Mouse (Mus musculus) layer of hippocampus, adult 2 months (tissue): ENCODE results near the gene Vmn2r83. TPM values are rescaled to one million over a fixed set of nuclear protein-coding genes. Genes with fewer than 3 reads are reported as not detected.
A peak's percentile ranks its signal among the peaks of the same experiment; 100 is the strongest.

Experiments
- DNase-seq, 2 experiments: peaks; one replicate each; pipeline ENCODE4 v3.0.0; 2022; ENCODE audit warnings: low spot score in 2 of 2
- H3K27ac ChIP-seq: fragments of 200-600 bp; 2 replicates; pipeline ENCODE4 v1.8.1; 2022
- H3K4me3 ChIP-seq: fragments of 200-600 bp; 2 replicates; pipeline ENCODE4 v1.8.1; 2022; ENCODE audit warnings: mild to moderate bottlenecking
- CTCF ChIP-seq: fragments of 200-600 bp; conservative IDR thresholded peaks from 2 replicates; pipeline ENCODE4 v1.8.1; 2022; ENCODE audit warnings: antibody characterized with exemption, mild to moderate bottlenecking, moderate library complexity
- total RNA-seq, 2 experiments: library from RNA; stranded (reverse); gene quantifications; 2 replicates each; pipeline ENCODE4 v1.2.3; 2021

Gene Vmn2r83
- total RNA-seq, 2 experiments from 2014 or later: not detected

DNA sequence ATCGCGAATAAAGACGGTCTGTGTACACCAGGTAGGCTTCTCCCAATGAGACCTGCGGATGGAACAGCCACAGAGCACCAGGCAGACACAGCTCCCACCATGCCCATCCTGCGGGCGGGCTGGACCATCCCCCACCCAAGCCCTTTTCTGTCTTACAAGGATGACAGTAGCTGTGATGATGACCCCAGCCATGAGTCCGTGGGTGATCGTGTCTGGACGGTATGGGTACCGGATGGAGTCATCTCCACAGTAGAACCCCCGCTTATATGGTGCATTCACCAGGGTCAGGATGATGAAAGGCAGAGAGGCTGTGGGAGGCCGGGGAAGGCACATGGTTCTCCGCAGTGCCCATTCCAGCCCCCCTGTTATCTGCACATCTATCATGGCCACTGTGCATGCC is 62.2 kb downstream of the Vmn2r83 start:
- no peak overlapping the region for H3K27ac ChIP-seq
- no peak for TF ChIP-seq CTCF
- H3K4me3 ChIP-seq: no peak overlapping the region
- no peak for DNase-seq

DNA sequence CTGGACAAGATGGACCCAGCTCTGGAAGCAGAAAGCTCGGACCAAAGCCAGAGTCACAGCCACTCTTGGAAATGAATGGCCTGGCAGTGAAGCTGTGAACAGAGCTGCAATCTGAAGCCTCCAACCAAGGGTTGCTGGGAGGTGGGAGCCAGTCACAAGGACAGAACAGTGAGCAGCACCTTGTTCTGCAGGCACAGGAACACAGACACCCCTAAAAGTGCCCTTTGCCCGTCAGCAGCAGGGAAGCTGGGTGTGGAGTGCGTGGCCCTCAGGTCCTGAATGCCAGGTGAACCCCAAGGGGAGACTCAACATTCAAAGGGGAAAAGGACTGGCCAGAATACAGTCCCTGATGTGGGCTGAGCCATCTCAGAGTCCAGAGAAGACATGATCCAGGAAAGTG is 63.1 kb downstream of the Vmn2r83 start:
- H3K27ac ChIP-seq: no peak overlapping the region
- no peak overlapping the region for H3K4me3 ChIP-seq
- TF ChIP-seq CTCF: no peak
- no peak for DNase-seq

DNA sequence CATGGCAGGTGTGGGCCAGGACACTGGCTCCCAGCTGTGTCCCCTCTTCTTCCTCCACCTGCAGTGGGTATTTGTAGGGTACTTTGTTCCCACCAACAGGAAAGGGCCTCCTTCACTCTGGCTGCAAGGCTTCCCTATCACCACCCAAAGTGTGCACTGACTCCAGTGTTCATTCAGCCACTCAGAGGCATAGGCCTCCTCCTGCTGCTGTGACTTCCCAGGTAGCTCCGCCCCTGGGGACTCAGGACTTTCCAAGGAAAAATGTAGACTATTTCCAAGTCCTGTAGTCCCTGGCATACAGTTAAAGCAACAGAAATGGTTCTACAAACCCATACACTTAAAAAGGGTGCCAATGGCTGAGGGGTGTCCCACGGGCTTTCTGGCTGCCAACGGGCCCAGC is 64.1 kb downstream of the Vmn2r83 start:
- Histone ChIP-seq H3K4me3 (peak overlapping the region; percentile 58; the same call in 1 of the 2 replicates), H3K27ac (no peak overlapping the region)
- no peak for TF ChIP-seq CTCF
- DNase-seq: no peak

DNA sequence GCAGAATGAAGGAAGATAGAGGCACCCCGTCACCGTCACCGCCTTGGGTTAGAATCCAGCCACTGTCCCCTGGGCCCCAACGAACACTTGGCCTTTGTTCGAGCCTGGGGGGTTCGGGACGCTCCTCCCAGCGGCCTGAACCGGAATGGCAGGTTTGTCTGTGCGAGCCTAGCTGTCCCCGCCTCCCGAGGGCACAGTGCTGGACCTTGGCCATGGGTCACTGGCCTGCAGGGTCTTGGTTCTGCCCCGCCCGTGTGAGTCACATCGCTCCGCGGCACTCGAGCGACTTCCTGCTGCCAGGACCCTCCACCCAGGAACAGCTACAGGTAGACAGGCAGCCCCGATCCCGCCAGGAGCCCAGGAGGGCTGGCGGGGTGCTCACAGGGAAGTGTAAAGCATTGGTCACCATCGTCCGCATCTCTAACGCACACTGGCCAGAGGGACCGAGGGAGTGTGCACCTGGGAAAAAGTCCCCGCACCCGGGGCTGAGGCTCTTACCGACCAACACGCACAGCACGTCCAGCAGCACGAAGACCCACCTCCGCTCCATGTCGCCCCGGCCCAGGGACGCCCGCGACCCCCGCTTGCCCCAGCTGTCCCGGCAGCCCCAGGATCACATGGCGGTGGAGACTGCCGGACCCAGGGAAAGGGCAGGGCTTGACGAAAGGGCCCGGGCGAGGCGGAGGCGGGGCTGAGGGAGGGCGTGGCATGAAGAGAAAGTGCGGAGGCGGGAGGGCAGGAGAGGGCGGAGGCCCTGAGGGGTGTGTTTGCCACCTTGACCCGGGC is 64.8 kb downstream of the Vmn2r83 start, which contains the start of gene Plpp2:
Gene Plpp2 (minus strand): TSS at position 671 of the 786 bp plus-strand sequence.
- peak; percentile 30 to 51 for DNase-seq
- TF ChIP-seq CTCF: peak; percentile 73
- Histone ChIP-seq H3K4me3 (peak within 1 kb of the TSS; percentile 58), H3K27ac (peak within 1 kb of the TSS; percentile 43; the same call in 1 of the 2 replicates)

DNA sequence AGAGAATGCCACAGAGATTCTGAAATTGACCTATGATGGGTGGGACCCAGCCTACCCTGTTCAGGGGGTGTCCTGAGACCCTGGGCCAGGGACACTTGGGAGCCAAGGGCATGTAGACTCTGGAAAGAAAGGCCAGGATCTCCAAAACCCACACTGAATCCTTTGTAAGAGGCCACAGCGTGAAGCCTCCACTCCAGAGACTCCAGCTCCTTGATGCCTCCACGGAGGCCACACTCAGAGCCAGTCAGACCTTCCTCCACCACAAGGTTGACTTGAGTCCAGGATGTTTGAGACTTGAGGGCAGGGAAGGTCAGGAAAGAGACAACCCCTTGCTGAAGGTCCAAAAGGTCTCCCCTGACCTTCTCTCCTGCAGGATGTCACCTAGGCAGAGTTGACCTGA is 65.9 kb downstream of the Vmn2r83 start:
- no peak for DNase-seq
- Histone ChIP-seq H3K4me3 (no peak overlapping the region), H3K27ac (no peak overlapping the region)
- no peak for TF ChIP-seq CTCF

DNA sequence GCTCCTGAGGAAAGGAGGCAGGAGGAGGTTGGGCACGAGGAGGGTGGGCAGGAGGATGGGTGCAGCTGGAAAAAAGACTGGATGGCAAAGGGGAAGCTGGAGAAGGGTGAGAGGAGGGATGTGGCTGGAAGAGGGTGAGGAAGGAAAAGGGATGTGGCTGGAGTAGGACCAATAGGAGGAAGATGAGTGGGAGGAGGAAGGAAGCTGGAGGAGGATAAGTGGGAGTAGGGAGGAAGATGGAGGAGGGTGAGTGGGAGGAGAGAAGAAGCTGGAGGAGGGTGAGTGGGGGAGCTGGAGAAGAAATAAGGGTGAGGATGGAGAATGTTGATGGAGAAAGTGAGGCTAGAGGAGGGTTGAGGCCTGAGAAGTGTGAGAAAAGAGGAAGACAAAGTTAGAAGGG is 66.9 kb downstream of the Vmn2r83 start:
- Histone ChIP-seq H3K4me3 (no peak overlapping the region), H3K27ac (no peak overlapping the region)
- no peak for TF ChIP-seq CTCF
- DNase-seq: no peak

DNA sequence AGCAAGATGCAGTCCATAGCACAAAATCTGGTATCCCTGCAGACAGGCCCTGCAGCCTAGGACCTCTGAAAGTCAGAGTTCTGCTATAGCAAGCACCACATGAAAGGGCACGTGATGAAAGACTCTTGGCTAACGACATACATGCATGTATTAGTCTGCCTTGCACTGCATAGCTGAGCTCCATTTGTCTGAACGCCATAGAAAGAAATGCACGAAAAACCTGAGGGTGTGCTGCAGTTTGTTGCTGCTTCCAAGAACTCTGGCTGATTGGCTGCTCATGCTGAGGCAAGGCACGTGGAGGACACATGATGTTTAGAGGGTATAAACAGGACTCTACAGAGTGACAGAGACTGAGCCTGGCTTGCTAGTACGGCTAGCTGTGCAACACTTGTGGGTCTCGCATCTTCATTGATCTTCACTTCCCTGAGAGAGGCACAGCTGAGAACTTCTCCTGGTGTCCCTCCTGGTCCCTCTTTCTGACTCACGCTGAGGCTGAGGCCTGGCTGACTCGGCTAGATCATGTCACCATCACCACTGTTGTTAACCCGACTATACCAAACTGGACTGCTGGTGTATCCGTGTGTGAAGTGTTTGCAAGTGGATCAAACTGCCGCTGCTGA is 68.0 kb downstream of the Vmn2r83 start:
- Histone ChIP-seq H3K4me3 (no peak overlapping the region), H3K27ac (no peak overlapping the region)
- TF ChIP-seq CTCF: no peak
- DNase-seq: no peak

DNA sequence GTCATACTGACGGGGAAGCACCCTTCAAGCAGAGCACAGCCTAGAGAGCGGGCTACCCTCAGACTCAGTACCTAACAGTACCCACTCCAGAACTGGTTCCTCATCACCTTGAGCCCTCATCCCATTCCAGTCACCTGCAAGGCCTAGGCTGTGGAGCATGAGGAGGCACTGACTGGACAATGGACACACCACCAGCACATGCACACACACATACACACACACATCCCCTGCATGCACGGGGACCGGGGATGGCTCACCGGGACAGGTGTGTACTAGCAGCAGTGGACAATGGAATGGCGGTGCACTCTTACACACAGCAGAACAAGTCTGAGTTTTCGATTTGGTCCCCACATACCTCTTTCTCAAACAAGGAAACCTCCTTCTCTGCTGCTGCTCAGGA is 68.7 kb downstream of the Vmn2r83 start:
- H3K27ac ChIP-seq: no peak overlapping the region
- no peak for TF ChIP-seq CTCF
- H3K4me3 ChIP-seq: no peak overlapping the region
- no peak for DNase-seq

DNA sequence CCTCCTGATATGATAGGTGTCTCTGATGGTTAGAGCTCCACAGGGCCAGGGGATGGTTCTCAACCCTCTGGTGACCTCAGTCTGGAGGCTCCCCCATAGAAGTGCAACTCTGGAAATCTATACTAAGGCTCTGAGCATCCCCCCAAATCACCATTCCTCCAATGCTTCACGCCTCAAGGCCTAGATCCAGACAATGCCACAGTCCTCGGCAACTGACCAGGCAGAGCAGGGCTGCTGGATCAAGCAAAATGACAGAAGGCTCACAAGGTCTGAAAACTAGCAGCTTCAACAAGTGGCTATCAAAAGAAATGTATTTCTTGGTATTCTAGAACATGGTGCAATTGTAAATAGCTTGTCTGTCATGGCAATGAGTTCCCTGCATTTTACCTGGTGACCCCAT is 69.2 kb downstream of the Vmn2r83 start:
- no peak for TF ChIP-seq CTCF
- no peak for DNase-seq

DNA sequence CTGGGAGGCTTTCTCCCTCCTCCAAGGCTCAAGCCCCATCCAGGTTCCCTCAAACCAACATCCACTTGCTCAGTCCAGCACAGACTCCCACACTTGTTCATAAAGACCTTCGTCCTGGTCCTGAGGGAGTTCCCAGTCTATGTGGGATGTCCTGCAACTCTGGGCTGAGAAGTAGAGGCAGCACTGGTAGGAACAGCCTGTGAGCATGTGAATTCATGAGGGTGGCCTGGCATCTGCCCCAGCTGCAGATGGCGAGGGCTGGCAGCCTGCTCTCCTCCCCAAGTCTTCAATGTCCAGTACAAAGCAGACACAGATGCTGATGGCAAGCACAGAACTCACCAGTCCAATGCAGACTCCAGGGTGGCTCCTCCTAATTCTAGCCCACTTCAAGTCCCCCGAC is 69.8 kb downstream of the Vmn2r83 start:
- Histone ChIP-seq H3K27ac (peak overlapping the region; percentile 47; the same call in 1 of the 2 replicates), H3K4me3 (no peak overlapping the region)
- TF ChIP-seq CTCF: no peak
- DNase-seq: no peak

More for the DNA sequence above, 69.2 kb downstream of the Vmn2r83 start:
- no peak overlapping the region for H3K4me3 ChIP-seq
- H3K27ac ChIP-seq: peak overlapping the region; percentile 47; the same call in 1 of the 2 replicates

DNA sequence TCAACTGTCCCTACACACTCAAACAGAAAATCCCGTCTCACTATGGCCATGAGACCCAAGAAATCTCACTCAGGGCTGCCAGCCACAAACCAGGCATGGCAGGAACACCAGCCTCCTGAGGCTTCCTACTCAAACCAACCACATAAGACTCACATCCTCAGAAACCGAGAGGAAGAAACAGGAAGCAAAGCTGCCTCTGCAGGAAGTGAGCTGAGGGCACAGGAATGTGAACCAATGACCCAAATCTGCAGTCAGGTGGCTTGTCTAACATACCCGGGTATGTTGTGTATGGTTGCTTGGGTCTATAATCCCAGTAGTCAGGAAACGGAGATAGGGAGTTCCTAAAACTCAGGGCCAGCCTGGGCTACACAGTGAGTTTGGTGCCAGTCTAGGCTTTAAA is 70.3 kb downstream of the Vmn2r83 start:
- Histone ChIP-seq H3K27ac (0 out of 2 replicates have a peak overlapping the region, but pooled peaks have one; percentile 47), H3K4me3 (no peak overlapping the region)
- no peak for TF ChIP-seq CTCF
- no peak for DNase-seq

DNA sequence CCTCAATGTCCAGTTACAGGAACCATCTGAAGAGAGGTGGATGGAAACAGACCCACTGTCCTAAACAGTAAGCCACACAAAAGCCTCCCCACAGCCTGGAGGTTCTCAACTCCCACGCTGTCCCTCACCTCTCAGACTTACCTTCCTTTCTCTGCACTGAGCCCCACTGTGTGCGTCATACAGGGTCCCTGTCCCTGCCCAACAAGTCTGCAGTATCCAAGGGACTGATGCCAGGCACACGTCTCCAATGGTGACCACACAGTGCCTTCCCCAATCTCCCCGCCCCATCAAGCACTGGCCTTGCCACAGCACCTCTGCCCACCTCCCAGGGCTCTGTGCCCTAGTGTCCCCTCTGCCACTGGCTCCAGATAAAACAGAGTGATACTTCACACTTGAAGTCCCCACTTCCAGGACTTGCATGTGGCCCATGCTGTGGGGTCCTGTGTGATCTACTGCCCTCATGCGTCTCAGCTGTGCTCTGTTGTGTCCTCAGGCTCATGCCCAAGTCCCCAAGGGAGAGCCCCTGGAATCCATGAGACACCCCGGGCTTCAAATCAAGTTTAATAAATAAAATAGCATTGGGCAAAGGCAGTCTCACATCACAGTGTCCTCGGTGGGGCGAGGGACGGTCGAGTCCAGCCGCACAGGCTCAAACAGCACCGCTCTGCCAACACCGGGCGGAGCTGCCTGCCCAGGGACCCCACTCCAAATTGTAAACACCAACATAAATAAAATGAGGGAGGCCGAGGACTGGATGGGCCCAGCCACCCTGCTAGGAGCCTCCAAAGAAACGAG is 71.4 kb downstream of the Vmn2r83 start:
- Histone ChIP-seq H3K4me3 (no peak overlapping the region), H3K27ac (no peak overlapping the region)
- TF ChIP-seq CTCF: no peak
- DNase-seq: no peak

DNA sequence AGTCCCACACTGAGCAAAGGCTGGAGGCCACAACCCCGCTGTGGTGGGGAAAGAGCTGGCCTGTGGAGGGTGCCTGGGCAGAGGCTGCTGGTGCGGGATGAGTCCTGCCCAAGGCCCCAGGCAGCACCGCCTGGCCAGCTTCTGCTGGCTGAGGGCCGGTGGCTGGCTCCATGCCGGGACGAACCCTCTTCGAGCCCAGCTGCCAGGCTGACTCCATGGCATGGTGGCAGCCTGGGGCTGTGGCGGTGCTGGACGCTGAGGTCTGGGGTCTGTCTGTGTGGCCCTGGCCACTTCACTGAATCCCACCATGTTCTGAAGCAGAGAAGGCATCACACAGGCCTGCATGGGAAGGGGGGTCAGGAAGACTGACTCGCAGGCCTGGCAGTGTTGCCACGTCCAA is 72.2 kb downstream of the Vmn2r83 start:
- Histone ChIP-seq H3K27ac (no peak overlapping the region), H3K4me3 (no peak overlapping the region)
- DNase-seq: no peak
- no peak for TF ChIP-seq CTCF
